Mouse (Mus musculus): ENCODE data around the gene Parp16.
"Not testable (repeated sequence)": the region's sequence is repeated elsewhere in the genome, so short reads cannot be mapped to it uniquely, and the experiment has no call there.

Parp16 gene

GRCm38 (mm10) chr9:65208293-65209179, 13.4 kb downstream of the Parp16 start:
- DNase-seq (ENCODE audit: low read depth), result no peak

DNA sequence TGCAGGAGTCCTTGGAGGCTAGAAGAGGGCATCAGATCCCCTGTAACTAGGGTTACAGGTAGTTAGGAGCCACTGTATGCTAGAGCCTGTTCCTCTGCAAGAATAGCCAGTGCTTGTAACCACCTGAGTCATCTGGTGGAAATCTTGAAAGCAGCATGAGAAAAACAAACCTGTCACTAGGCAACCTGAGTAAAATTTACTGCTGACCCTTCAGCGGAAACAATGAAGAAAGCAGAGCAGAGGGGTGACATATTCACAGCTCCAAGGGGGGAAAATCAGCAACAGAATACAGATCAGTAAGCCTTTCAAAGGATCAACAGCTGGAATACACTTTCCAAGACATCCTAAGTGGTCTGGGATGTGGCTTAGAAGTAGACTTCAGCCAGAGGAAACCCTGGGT, 16.4 kb downstream of the Parp16 start:
- DNase-seq (ENCODE audit: low read depth), result no peak

GRCm38 (mm10) chr9:65214425-65214777, 19.2 kb downstream of the Parp16 start:
- DNase-seq (ENCODE audit: low read depth), result no peak

DNA sequence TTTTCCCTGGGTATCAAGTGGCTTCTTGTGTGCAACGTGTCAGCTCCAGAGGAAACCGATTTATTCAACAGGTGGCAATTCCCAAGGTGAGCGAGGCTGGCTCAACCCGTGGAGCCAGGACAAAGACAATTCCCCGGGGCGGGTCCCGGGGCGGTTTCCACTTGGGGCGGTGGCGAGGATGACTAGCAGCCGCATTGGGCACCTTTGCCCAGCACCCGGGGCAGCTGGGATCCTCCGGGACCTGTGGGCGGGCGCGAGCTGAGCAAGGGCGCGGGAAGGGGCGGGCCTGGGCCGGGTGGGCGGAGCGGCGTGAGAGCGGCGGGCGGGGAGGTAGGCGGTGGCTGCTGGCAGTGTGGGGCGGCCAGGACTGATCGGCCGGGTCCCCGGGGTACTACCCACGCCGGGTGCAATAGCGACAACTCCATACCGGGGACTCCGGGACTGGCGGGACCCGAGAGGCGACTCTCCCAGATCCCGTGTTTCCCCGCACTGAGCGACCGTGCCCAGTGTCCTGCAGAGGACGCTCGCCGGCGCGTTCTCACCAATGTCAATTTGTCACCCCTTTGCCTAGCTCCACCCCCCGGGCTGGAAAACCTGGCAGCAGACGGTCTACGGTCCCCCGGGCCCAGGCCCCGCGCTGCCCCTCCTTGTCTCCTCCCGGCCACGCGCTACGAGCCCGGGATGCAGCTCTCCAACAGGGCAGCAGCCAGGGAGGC, 19.8 kb downstream of the Parp16 start:
- DNase-seq (ENCODE audit: low read depth), result no peak

- DNase-seq (ENCODE audit: low read depth), result no peak
Measured at GRCm38 (mm10) chr9:65215494-65216126, 20.5 kb downstream of the Parp16 start.

GRCm38 (mm10) chr9:65216972-65217371, 21.8 kb downstream of the Parp16 start:
- no peak for DNase-seq (ENCODE audit: low read depth)

DNA sequence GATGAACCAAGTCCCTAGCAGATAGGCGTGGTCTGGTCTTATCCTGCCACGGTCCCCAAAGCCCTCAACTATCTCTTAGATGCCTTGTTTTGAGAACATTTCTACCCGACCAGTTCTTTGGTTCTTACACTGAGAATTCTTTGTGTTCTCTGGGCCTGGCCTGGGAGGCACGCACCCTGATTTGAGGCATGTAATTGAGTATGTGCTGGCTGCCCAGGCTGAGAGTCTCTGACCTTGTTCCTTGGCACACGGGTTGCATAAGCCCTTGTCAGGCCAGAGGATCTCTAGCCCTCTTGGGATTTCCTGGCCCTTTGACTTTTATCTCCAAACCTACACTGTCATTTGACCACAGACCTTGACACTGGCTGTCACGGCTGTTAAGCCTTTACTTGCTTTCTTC, 22.5 kb downstream of the Parp16 start:
- no peak for DNase-seq (ENCODE audit: low read depth)

- no peak for DNase-seq (ENCODE audit: low read depth)
Measured at GRCm38 (mm10) chr9:65218916-65219315, 23.8 kb downstream of the Parp16 start.

DNA sequence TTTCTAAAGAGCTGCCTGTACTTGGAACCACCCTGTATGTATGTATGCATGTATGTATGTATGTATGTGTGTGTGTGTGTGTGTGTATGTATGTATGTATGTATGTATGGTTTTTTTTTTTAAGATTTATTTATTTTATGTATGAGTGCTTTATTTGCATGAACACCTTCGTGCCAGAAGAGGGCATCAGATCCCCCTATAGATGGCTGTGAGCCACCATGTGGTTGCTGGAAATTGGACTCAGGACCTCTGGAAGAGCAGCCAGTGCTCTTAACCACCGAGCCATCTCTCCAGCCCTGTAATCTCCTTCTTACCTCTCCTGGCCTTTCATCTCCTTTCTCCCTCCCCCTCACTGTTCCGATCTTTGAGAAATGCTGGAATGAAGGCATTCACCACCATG, 25.2 kb downstream of the Parp16 start:
- not testable (repeated sequence) for DNase-seq (ENCODE audit: low read depth)

GRCm38 (mm10) chr9:65223927-65224326, 28.8 kb downstream of the Parp16 start:
- no peak for DNase-seq (ENCODE audit: low read depth)

DNA sequence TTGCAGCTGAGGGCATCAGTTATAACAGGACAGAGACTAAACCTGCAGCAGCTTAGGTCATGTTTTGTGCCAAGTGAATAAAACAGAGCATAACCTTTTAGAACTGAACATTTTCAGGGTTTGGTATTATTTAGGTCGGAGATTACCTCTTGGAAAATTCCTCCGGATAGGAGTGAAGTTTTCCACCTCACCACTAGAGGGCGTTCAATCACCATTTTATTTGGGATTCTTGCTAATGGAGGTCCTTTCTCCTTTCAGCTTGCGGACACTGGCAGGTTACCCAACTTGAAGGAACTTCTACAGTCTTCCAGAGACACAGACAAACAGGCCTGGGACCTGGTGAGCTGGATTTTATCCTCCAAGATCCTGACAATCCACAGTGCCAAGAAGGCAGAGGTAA, 30.6 kb downstream of the Parp16 start:
- DNase-seq (ENCODE audit: low read depth), result no peak

- DNase-seq (ENCODE audit: low read depth), result no peak
Measured at GRCm38 (mm10) chr9:65230250-65230649, 35.1 kb downstream of the Parp16 start.

DNA sequence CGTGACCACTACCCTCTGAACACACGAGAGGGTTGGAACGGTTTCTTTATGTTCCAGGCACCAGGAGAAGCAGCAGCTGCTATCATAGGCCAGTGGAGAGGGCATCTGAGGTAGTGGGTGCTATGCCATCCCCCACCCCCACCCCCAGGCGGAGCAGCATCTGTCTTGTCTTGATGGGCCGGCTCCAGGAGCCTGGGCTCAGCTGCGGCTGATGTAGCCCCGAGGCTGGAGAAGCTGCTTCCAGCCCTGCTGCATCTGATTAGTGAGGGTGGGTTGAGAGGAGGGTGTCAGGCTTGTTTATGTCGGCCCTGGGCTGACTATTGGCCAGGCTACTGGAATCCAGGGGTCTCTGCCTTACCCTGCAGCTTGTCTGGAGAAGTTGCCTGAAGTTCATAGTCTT, 36.1 kb downstream of the Parp16 start:
- DNase-seq (ENCODE audit: low read depth), result no peak

- DNase-seq (ENCODE audit: low read depth), result no peak
Measured at GRCm38 (mm10) chr9:65233243-65233985, 38.3 kb downstream of the Parp16 start.

GRCm38 (mm10) chr9:65234734-65235133, 39.6 kb downstream of the Parp16 start:
- no peak for DNase-seq (ENCODE audit: low read depth)

DNA sequence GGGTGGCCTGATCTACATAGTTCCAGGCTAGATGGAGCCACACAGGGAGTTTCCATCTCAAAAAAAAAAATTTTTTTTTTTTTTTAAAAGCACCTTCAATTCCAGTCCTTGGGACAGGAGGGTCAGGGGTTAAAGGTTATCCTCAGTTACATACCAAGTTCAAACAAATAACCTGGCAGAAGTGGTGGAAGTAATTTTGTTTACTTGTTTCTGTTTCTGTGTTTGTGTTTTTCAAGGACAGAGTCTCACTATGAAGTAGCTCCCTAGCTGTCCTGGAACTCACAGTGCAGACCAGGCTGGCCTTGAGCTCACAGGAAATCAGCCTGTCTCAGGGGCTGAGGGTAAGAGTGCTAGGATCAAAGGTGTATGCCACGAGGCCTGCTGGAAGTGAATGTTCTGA, 40.4 kb downstream of the Parp16 start:
- no peak for DNase-seq (ENCODE audit: low read depth)

DNA sequence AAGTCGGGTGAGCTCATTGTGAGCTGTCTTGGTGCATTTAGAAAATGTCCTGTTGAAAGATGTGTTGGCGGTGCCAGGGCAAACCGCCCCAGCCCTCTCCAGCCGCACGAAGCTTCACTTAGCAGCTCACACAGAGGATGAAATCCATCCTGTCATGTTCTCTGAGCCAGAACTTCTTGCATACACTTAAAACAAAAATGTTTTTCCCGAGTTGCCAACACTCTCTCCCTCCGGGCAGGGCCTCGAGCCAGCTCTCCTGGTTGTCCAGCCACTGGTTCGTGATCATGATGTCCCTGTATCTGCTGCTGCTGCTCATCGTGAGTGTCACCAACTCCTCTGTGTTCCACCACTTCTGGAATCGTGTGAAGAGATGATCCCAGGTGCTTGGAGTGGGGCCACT, 42.5 kb downstream of the Parp16 start:
- no peak for DNase-seq (ENCODE audit: low read depth)

DNA sequence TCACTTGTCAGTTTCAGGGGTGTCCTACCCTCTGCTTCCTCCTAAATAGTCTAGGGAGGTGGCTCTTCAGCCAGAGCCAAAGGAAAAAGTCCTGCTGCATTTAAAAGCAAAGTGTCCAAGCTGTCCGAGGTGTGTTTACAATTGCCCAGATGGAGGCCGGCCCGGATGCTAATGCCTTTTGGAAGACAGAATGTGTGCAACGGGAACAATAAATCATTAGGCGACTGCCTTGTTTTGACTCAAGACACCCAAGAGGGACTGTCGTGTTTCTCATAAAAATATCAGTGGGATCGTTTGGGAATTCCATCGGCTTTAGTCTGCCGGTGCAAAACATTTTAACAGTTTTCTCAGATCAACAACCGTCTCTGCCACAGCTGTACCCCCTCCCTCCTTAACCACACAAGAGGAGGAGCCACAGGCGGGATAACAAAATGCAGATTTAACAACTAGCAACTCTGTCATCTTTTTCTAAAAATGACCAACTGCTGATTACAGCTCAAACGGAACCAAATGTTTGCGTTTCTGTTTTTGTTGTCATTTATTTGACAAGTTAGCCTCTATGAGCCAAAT, 43.1 kb downstream of the Parp16 start:
- DNase-seq (ENCODE audit: low read depth), result no peak

- no peak for DNase-seq (ENCODE audit: low read depth)
Measured at GRCm38 (mm10) chr9:65239176-65239575, 44.0 kb downstream of the Parp16 start.

DNA sequence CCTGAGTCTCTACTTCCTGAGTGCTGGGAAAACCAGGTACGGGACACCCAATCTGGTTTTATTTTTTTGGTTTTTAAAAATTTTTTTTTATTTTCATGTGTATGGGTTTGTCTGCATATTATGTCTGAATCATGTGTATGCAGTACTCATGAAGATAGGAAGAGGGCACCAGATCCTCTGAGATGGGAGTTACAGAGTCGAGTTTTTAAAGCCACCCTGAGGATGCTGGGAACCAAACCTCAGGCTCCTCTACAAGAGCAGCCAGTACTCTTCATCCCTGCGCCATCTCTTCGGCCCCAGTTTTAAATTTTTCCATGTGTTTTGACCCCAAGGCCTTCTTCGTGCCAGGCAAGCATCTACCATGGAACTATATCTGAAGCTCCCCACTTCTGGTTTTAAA, 44.6 kb downstream of the Parp16 start:
- DNase-seq (ENCODE audit: low read depth), result no peak

DNA sequence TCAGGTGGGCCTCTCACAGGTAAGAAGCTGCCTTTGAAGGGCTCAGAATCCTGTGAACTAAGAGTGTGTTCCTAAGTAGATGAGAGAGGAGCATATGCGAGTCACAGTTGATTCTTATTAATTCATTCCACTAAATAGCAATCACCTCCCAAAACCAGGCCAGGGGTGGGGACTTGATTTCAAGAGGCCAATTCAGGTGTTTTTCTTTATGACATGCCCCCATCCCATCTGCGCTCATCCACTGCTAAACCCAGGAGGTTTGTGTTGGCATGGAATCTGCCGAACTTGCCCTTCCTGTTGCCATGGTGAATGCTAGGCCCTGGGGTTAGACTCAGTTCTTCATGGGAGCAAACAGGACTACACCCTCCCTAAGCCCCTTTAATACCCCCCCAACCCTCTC, 45.4 kb downstream of the Parp16 start:
- DNase-seq (ENCODE audit: low read depth), result no peak

DNA sequence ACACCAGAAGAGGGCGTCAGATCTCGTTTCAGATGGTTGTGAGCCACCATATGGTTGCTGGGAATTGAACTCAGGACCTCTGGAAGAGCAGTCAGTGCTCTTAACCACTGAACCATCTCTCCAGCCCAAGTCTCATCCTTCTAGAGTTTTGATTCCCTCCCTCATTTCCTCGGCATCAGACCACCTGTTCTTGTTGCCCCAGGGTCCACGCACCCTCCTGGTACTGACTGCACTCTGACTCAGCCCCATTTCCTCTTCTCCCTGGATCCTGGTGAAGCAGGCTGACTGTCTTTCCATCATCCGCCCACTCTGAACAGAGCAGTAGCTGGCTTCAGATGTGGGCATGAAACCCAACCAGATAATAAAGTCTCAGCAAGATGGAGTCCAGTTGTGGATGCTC, 46.8 kb downstream of the Parp16 start:
- DNase-seq (ENCODE audit: low read depth), result no peak

Data from fibroblast of lung, adult 2 months (primary cell).